Mouse (Mus musculus) induced T-regulatory cell, adult 2 months (primary cell): ENCODE measurements at regions not wholly inside any gene's neighbourhood (a gene's known extent, or its start where the extent isn't known, plus 50 kb on each side); places are given as distances from the start of the nearest gene placed in this dataset.

Experiments
- DNase-seq: peaks from one replicate; pipeline ENCODE4 v3.0.0-alpha.2; 2012; ENCODE audit warnings: low read depth

DNA sequence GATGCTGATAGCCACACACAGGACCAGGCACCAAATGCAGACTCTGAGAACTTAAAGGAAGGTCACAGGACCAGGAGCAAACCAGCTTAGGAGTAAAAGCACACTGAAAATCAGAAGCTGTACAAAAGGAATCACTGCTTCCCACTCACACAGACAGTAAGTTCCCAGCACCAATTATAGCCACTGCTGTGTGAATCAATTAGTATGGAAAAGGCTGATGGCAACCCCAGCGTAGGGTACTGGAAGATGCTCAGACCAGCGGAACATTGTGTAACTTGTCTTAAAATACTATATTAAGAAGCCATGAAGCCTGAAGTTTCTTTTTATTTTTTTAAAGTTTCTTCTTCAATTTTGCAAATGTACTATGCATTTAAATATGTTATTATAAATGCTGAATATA, 115.8 kb downstream of the Lnpk start:
- DNase-seq = no peak

DNA sequence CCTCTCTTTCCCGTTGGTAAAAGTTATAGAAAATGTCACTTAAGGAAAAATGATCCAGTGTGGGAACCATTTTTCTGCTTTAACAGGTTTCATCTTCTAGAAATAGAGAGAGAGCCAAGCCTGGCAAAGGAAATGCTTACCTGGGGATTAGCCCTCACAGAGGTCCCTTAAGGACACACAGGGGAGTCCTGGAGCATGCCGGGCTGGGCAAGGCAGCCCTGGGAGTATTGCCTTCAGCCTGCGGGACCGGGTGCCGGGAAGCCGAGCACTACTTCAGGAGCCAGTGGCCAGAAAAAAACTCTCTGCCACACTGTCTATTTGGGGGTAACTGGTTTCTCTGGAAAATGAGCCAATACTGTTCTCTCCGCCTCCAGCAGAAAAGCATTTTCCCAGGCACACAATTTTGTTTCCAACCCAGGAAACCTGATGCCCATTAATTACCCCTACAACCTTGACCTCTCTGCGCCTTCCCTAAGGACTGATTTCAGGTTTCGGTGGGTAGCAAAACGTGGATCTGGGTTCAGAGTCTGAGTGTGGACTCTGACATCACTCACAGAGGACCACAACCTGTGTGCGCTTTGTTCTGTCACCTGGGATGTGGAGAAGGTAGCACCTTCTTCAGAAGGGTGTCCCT, 117.9 kb downstream of the Lnpk start:
- DNase-seq = no peak

DNA sequence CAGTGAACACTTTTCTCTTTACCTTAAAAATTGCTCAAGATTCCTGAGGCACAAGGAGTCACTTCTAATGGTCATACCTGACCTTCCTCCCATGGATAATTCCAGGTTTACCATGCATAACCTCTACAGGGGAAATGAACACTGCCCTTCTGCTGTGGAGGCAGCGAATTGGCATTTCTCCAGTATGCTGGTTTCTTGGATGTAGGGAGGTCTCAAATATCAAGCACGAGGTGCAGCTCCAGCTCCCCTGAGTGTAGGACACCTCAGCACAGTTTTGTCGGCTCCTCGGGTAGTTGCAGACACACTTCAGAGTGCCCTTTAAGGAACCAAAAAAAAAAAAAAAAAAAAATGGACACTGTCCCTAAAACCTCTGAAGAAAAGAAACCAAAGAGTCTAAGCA, 124.8 kb downstream of the Lnpk start:
- no peak for DNase-seq

DNA sequence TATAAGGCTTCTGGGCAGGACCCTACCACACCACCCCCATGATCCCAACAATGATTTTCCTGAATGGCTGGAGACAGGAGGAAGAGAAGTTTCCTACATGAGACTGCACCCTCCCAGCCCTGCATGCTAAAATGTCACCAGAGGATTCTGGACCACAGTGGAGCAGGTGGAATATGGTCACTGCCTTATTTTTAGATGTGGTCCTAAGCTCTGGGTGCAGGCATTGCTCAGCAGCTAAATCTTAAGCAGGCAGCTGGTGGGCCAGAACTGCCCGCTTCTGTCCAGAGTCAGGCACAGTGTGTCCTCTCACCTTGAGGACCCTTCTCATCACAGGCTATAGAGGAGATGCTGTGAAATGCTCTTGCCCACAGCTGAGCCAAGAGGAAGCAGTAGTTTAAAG, 126.6 kb downstream of the Lnpk start:
- no peak for DNase-seq

DNA sequence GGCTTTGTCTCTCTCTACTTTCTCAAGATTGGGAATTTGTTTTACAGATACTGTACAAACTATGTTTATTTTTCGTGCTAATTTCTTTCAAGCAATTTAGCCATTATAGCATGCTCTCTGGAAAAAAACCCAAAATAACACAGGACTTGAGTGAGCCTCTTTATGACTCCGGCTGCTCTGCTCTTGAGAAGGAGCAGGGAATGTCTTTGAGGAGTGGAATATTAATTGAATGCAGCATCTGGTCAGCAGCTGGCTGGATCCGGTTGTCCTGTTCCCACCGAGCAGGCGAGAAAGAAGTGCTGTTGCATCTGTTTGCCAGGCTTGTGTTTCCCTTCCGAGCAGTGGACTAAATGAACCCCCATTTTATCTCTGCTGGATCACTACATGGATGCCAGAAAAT, 127.7 kb downstream of the Lnpk start:
- DNase-seq = no peak

DNA sequence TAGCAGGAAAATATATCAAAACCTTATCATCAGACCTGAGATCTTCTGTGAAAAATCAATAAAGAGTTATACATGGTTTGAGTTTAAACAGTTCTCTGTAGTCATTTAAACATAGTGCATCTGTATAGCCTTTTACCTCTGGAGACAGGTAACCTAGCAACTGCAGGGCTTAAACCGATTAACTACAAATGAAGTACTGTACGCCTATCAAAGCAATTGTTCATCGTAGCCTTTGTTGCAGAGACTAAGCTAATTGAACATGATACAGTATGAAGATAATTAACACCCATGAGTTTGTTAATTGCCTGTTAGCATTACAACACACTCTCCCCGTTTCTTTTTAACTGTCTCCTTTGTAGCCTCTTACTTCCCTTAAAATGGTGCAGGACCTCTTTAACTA, 128.2 kb downstream of the Lnpk start:
- DNase-seq = no peak

DNA sequence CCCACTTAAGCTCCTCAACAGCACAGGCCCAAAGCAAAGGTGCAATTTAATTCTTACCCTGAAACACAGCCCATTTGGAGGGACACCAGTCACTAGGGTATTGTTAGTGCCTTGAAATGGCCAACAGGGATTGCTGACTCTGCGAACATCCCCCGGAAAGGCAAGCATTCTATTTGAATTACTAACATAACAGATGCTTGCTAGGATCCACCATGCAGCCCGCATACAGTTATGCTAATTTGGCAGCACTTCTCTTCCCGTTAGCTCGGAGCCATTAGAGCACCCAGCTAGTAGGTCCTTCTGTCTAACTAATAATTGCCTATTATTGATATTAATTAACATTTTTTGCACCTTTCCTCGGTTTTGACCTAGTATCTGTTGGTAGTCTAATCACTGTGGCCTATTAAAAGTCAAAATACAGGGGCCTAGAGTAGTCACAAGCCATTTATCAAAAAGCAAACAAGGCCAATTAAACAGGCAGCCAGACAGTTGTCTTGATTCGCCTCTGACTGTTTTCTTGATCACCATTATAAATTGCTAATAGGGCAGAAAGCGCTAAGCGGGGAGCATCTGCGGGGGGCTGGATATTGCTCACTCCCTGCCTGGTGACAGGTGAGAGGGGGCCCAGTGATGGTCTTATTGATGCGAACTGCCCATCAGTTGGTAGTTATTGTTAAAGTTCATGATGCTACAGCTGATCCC, 129.0 kb downstream of the Lnpk start:
- no peak for DNase-seq

DNA sequence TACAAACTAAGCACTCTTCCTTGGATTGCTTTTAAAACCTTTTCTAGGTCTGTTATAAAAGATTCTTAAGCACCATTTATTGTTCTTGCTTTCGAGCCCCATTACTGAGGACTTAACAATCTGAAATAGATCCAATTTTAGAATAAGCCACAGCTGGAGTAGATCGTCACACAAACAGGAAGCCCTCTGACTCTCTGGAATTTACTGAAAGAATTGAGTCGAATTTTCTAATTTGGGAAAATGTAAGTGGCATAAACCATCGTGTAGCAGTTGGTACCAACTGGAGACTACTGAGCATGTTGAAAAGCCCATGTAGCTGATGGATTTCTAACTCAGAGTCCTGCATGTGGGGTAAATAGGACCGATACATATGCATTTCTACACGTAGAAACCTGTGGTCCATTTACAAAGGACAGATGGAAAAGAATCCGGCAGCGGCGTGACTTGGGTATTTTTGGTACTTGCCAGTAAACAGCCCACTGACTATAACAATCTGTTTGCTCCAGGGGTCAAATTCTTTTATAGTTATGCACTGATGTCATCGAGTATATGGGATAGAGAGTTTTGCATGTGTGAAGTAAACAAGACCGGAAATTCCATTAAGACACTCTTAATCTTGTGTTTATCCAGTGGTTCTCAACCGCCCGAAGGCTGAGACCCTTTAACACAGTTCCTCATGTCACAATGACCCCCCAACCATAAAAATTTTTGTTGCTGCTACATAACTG, 143.9 kb downstream of the Lnpk start:
- DNase-seq = no peak

DNA sequence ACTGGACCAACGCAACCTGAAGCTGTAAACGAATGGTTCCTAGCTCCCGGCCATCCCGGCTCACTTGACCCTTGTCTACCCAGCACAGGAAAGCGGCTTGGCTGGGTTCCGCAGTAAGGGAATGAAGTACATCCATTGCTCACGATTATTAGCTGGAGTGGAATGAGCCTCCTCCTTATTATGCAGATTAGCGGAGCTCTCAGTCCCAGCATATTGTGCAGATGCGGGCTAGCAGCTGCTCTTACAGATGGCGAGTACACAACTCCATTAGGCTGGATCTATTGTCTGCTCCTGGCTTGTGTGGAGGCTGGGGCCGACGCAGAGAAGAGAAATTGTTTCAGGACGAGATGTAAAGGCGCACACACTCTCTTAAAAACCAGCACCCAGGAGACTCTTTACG, 152.5 kb downstream of the Lnpk start:
- DNase-seq = no peak

DNA sequence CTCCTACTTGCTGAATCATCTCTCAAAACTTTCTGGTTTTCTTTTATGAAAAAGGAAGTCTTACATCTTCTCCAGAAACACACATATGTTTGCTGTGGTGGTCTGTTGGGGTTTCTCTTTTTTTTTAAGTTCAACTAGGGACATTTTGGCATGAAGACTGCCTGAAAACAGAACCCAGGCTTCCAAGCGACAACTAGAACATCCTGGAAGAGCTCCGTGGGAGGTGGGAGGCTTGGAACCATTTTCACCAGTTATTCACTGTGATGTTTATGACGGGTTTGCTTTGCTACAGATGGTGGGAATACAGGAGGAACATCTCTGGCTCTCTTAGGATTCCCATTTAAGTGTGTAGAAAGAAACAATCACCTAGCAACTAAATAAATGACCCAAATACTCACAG, 154.5 kb downstream of the Lnpk start:
- DNase-seq = no peak

DNA sequence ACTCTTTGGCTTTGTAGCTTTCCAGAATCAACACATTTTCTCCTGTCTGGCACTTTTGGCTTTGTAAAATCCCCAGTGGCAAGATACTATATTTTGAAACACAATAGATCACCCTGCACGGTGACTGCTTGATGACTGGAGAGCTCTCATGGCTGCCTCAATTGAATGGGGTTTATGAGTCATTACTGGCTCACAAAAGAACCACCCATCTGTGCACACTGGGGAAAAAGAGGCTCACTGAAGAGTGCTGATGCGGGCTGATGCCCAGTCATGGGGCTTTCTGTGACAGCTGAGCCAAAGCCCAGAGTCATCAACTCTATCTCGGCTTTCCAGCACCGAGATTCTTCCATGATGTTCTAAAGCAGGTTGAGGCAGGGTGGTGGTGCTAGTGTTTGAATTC, 163.1 kb downstream of the Lnpk start:
- DNase-seq = no peak

DNA sequence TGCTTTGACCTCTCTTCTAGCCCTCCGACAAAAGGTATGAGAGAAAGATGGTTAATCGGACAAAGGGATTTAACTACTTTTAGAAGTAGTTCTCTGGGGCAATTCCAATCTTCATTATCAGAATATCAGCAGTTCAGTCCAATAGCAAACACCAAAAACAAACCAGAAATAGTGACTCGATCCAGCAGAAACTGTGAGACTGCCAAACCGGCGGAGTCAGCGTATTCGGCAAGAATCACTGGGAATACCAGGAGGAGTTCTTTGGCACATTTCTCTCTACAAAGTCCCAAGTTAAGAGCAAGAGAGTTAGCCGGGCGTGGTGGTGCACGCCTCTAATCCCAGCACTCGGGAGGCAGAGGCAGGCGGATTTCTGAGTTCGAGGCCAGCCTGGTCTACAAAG, 164.5 kb downstream of the Lnpk start:
- no peak for DNase-seq

DNA sequence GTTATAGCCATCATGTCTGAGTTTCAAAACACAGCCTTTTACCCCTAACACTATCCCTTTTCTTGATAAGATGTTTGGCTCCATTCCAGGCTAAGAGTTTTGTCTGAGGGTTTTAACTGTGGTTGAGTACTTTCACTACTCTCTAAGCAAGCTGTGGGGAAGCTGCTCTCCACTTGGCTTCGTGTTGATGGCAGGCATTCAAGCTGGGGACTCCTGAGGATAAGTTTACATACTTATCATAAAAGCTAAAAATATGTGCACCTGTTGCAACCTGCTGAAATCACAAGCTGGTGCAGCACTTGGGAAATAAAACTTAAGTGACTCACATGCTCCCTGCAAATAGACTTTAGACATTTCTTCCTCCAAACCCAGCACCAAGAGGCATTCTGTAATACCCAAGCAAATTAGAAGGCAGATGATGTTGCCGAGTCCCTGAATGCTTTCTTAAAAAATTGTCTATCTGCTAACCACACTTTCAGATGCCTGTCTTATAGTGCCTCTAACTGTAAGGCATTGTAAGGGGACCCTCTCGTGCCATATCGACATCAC, 169.3 kb downstream of the Lnpk start:
- DNase-seq = no peak

DNA sequence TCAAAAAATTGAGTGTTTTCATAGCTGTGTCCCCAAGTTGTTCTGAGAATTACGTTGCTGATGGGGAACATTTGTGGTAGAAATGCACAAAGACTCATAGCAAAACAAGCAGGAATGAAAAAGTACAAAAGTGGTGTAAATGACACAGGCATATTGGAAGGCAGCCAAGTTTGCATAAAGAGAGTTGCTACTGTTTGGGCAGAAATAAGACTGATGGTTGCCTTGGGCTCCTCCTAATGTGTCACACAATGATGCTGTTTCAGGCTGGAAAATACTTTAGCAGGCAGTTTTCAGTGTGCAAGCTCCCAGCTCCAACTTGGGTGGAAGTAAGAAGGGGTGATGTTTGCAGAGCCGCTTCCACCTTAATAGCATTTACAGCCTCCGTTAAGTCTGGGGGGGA, 174.7 kb downstream of the Lnpk start:
- no peak for DNase-seq

DNA sequence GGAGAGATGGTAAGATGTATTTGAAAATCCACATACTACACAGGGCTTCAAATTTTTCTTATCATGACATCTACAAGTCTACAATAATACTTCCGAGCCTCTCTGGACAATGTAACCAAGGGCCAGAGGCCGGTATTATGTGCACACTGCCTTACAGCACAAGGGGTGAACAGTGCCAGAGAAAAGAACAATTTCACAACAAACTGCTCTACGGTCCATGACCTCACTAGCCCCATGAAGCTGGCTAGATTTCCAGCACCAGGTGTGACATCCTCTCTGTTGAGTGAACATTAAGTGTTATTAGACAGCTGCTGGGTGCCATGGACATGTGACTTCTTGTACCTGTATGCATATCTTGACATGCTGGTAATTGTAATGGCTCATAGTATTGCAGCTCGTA, 188.2 kb downstream of the Lnpk start:
- DNase-seq = no peak

DNA sequence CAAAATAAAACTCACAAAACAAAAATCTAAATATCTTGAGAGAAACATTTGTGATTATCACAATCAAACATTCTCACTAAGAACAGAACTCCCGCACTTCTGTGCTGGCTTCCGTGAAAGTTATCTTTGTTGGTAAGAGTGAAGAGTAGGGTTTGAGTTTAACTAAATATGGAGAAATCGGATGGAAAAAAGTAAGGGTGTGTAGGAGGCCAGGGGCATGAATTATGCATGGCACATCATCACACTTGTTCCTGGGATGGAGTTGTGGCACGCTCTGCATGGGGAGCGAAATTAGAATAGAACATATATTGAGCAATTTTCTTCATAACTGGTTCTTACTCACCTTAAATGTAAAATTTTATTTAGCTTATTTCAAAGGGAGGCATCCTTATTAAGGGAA, 191.2 kb downstream of the Lnpk start:
- DNase-seq = no peak

DNA sequence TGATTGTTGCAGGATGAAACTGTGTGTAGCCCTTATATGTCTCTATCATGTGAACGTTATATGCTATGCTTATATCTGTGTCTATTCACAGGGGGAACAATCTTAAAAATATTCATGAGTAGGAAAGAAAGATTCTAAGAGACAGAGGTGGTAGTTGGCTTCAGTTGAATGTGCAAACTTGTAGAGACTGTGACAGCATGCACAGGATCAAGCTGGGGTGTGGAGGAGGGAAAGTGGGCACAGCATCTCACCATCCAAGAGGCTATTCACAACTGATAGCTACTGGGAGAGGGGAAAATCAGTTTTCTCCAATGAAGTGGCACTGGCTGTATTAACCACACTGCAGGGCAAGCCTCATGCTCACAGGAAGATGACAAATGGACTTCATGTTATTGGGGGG, 194.3 kb downstream of the Lnpk start:
- DNase-seq = no peak

DNA sequence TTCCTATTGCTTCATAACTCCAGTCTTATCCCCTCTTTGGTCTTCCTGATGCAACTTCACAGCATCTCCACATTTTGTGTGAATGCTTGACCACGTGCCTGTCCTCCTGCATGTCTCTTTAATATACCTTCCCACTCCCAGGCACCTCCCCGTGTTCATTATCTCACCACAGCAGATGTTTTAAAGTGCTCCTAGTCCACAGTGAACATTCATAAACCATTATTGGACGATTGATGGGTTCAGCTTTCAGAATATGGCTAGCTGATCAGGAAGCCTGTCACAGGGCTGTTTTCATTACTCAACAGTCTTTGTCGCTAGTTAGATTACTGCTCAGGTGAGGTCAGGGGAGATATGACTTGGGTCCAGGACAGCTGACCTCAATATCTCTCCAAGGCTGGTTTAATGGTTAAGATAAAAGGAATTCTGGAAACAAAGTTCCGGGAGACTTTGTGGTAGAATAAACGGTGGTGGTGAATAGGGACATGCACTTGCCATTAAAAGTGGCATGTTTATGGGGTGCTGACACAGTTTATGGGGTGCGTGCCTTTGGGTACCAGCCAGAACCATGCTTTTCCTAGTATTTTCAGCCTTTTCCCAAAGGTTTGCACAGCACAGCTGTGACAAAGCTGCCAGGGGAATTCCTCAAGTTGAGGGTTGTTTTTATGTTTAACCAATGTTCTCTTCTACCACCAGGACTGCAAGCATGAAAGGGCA, 198.5 kb downstream of the Lnpk start:
- DNase-seq = no peak

DNA sequence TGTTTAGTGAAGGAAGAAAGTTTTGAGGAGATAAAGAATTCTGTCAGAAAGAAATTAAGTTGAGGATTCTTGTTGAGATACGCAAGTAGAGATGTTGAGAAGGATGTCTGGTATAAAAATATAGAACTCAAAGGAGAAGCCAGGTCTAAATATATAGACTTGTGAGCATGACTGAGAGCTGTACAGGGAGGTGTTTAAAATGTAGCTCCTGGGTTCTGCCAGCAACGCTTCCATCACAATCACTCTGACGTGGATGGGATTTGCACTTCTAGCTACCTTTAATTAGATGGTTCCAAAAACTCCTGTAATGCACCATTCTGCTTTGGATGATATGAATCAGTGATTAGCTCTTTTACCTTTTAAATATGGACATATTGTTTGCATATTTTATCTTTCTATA, 200.5 kb downstream of the Lnpk start:
- no peak for DNase-seq

DNA sequence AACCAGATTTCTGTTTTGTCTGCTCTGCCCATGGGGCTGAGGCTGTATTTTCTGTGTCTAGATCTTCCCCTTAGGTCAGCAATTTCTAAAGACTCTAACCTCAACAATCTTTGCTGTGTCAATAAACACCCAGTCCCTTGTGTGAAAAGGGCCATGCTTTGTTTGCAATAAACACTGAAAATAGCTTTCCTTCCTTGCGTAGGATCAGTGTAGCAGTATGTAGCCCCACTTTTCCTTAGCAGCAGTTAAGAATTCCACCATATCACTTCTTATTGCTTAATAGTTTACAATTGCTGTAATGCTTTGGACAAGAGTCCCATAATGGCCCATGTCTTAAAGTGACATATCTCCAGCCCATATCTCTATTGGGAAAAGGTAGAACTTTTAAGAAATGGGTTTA, 205.3 kb downstream of the Lnpk start:
- no peak for DNase-seq

DNA sequence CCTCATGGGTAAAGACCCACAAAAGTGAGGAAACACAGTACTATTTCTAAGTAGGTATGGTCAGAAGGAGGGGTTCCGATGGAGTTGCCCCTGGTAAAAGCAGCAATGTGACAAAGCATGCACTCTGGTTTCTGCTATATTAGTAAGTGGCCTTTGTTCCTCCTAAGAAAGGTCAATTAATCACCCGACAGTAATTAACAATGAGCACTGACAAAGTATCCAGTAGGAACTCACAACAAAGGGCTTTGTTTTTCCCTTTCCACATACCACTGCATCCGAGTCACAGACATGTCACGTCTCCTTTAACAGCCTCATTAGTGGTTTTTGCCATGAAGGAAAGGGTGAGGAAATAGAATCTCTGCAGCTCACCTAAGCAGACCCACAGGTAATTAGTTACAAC, 206.2 kb downstream of the Lnpk start:
- DNase-seq = no peak

DNA sequence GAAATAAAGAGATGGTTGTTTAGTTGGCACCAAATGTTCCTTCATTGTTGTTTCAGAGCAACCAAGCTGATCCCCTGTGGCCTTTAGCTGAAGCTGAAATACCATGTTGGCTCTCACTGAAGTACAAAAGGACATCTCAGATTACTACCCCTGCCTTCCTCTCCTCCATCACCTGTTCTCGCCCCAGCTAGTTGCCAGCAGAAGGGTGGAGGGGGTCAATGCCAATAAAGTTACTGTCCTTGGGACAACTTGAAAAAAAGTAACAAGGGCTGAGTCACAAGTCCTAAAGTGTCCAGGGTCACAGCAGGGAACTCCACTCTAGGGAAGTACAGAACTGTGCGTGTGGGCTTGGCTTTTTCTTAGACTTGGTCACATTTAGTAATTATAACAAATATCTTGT, 216.0 kb downstream of the Lnpk start:
- no peak for DNase-seq

DNA sequence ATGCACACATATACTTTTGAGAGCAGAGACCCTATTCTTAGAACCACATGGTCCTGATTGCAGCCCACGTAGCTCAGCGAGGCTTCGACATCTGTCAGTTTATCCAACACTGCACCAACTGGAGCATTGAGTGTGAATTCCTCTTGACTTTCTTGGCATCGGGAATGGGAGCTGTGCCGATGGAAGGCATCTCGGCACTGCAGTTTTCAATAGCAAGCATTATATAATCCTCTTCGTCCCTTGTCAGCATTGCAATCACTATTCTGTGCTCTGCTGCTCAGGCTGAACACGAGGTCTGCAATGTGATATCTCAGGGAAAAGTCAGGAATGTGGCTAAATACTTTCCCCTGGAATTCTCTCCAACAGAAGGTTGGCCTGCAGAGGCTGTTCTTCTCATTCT, 224.6 kb downstream of the Lnpk start:
- DNase-seq = no peak
